Mouse (Mus musculus) testis, adult 10 weeks (tissue): ENCODE data around the gene Vmn1r25. TPM values are rescaled to one million over a fixed set of nuclear protein-coding genes. Genes with fewer than 3 reads are reported as not detected.

Experiments
- polyA plus RNA-seq: library from polyadenylated mRNA; stranded (reverse); fragments of 350-450 nt; fragmentation: Illumina TruSeq; extraction: RNeasy Lipid Tissue Mini Kit (QIAGEN cat#74804); gene quantifications from one replicate; pipeline ENCODE4 v1.2.3, GENCODE M21; 2014; ENCODE audit warnings: low read depth, low replicate concordance

Gene Vmn1r25
- polyA plus RNA-seq, result not detected

GRCm38 (mm10) chr6:57980710-57981109 is at the start of gene Vmn1r25:
Gene Vmn1r25, minus strand, starts transcription at chr6:57980810.

GRCm38 (mm10) chr6:58015059-58015458 is 34.4 kb upstream of the Vmn1r25 start, which contains the start of gene Vmn1r26:
Gene Vmn1r26, minus strand, starts transcription at chr6:58015159.

GRCm38 (mm10) chr6:57961403-57961802 is 19.2 kb downstream of the Vmn1r25 start, which contains the start of gene Vmn1r24:
Gene Vmn1r24, minus strand, starts transcription at chr6:57961503.

Other genes with a start within 250 kb of the Vmn1r25 start
- 2.9 TPM for gene Vopp1, start 155.7 kb downstream of the Vmn1r25 start, polyA plus RNA-seq
- gene Vmn1r21, start 130.5 kb downstream of the Vmn1r25 start, polyA plus RNA-seq, result 1.6 TPM
- 0.35 TPM for gene Vmn1r22, start 72.8 kb downstream of the Vmn1r25 start, polyA plus RNA-seq
- gene Vmn1r23, start 54.0 kb downstream of the Vmn1r25 start, polyA plus RNA-seq, result not detected
- gene Vmn1r24, start 19.3 kb downstream of the Vmn1r25 start, polyA plus RNA-seq, result not detected
- 0.04 TPM for gene Vmn1r26, start 34.3 kb upstream of the Vmn1r25 start, polyA plus RNA-seq
- not detected for gene Vmn1r27, start 238.0 kb upstream of the Vmn1r25 start, polyA plus RNA-seq